ENCODE assay signal across 8 mouse cellular contexts in genomic region chr11:20202299-20203011, GRCm38 (mm10). TPM values are rescaled to one million over a fixed set of nuclear protein-coding genes. Genes with fewer than 3 reads are reported as not detected.
DNase-seq lines count a peak whose midpoint lies in the region; ATAC-seq and TF ChIP-seq lines count a peak whose summit lies in the region.

No protein-coding gene starts in this region.

- no peaks in the 10 kb centered on the region for H3K9me3 ChIP-seq in forebrain, embryonic 15.5 days
- no peaks in the 10 kb centered on the region for H3K9me3 ChIP-seq in midbrain, postnatal 0 days (ENCODE audit: low read length)

- no peak for TF ChIP-seq CTCF in midbrain, postnatal 0 days (IDR thresholded peaks at IDR 0.05)

- no peak overlapping the region; the same call in 1 of the 2 replicates for H3K27ac ChIP-seq in forebrain, embryonic 15.5 days (replicated peaks)
- no peak overlapping the region for H3K27ac ChIP-seq in midbrain, postnatal 0 days (ENCODE audit: low read depth, low read length)

- no peak for ATAC-seq in forebrain, embryonic 15.5 days (replicated peaks)
- ATAC-seq in midbrain, postnatal 0 days (ENCODE audit: low FRiP score) = no peak

- H3K27me3 ChIP-seq in forebrain, embryonic 15.5 days = no peaks in the 10 kb centered on the region
- H3K27me3 ChIP-seq in midbrain, postnatal 0 days (ENCODE audit: insufficient read depth, low read length) = no peaks in the 10 kb centered on the region

- peak overlapping the region; percentile 93 for H3K9ac ChIP-seq in forebrain, embryonic 15.5 days (replicated peaks)
- H3K9ac ChIP-seq in midbrain, postnatal 0 days (replicated peaks; ENCODE audit: low read length, poor library complexity, severe bottlenecking) = peak overlapping the region; percentile 99

- DNase-seq in thymus, postnatal 0 days (ENCODE audit: low spot score) = peak; percentile 29
- DNase-seq in thymus, postnatal 10 days (ENCODE audit: low spot score in 2 of 2) = no peak
- peak; percentile 73 for DNase-seq in kidney, postnatal 25 days
- no peak for DNase-seq in midbrain, postnatal 0 days (ENCODE audit: low spot score)
- no peak for DNase-seq in frontal cortex, postnatal 36 days (ENCODE audit: low spot score in 2 of 2)
- no peak for DNase-seq in adrenal gland, adult 18-20 months (ENCODE audit: low spot score in 2 of 2)
- DNase-seq in adrenal gland, postnatal 14 days = no peak

- 56% methylated on average over 7 of the region's 7 CpGs for WGBS in forebrain, embryonic 15.5 days
- 40% methylated on average over 7 of the region's 7 CpGs for WGBS in midbrain, postnatal 0 days

- peak overlapping the region; percentile 77 for H3K4me2 ChIP-seq in forebrain, embryonic 15.5 days (replicated peaks)
- H3K4me2 ChIP-seq in midbrain, postnatal 0 days (ENCODE audit: low read depth, low read length, poor library complexity, severe bottlenecking) = peak overlapping the region; percentile 84

- H3K4me1 ChIP-seq in forebrain, embryonic 15.5 days = peaks cover 51% of the 10 kb centered on the region
- H3K4me1 ChIP-seq in midbrain, postnatal 0 days (ENCODE audit: insufficient read depth, low read length) = no peaks in the 10 kb centered on the region; the same call in 1 of the 2 replicates

- no peaks in the 10 kb centered on the region for H3K36me3 ChIP-seq in forebrain, embryonic 15.5 days
- no peaks in the 10 kb centered on the region for H3K36me3 ChIP-seq in midbrain, postnatal 0 days (ENCODE audit: insufficient read depth, low read length)

- H3K4me3 ChIP-seq in forebrain, embryonic 15.5 days = peak overlapping the region; percentile 85
- H3K4me3 ChIP-seq in midbrain, postnatal 0 days (ENCODE audit: low read depth, low read length) = peak overlapping the region; percentile 99

RNA-seq across cellular contexts. Expression of gene Rab1a, which starts 1.2 kb away (rescaled TPM):
- polyA plus RNA-seq in thymus, postnatal 0 days (2015; fragmentation: Nextera tagmentation; extraction: Ambion mirVana) = 172 and 180 TPM in 2 replicates
- polyA plus RNA-seq in forebrain, embryonic 15.5 days (2015; fragmentation: Nextera tagmentation; extraction: Ambion mirVana) = 308 and 314 TPM in 2 replicates
- total RNA-seq in midbrain, postnatal 0 days (2014; rRNA removed) = 112 and 123 TPM in 2 replicates
- 285 and 300 TPM in 2 replicates for polyA plus RNA-seq in midbrain, postnatal 0 days (2015; fragmentation: Nextera tagmentation; extraction: Ambion mirVana)
- 100 to 1,000 TPM; 179 to 185 TPM for total RNA-seq in adrenal gland, adult 18-20 months (2021)
- total RNA-seq in adrenal gland, postnatal 14 days (2021) = 146 and 165 TPM in 2 replicates

RNA-seq across cellular contexts. Expression of gene Cep68, which starts 46.8 kb away (rescaled TPM):
- 16.6 and 18.1 TPM in 2 replicates for polyA plus RNA-seq in thymus, postnatal 0 days (2015; fragmentation: Nextera tagmentation; extraction: Ambion mirVana)
- polyA plus RNA-seq in forebrain, embryonic 15.5 days (2015; fragmentation: Nextera tagmentation; extraction: Ambion mirVana) = 26.3 and 28.8 TPM in 2 replicates
- 40.7 and 45.5 TPM in 2 replicates for total RNA-seq in midbrain, postnatal 0 days (2014; rRNA removed)
- polyA plus RNA-seq in midbrain, postnatal 0 days (2015; fragmentation: Nextera tagmentation; extraction: Ambion mirVana) = 21.1 and 23.5 TPM in 2 replicates
- total RNA-seq in adrenal gland, adult 18-20 months (2021) = 10 to 100 TPM; 18.9 to 20.9 TPM
- total RNA-seq in adrenal gland, postnatal 14 days (2021) = 31.1 and 32.2 TPM in 2 replicates

Comparison
In these comparisons a context has a peak if more than half of its experiments do, and no peak if none do; other contexts are left out.
1. DNase-seq: peak in thymus, postnatal 0 days (single experiment) and kidney, postnatal 25 days (2 of 2); none in thymus, postnatal 10 days (0 of 2), midbrain, postnatal 0 days (single experiment), frontal cortex, postnatal 36 days (0 of 2), adrenal gland, adult 18-20 months (0 of 2) and adrenal gland, postnatal 14 days (single experiment).